Mouse (Mus musculus): ENCODE results near the gene Asgr2. TPM values are rescaled to one million over a fixed set of nuclear protein-coding genes. Genes with fewer than 3 reads are reported as not detected.
"Not testable (repeated sequence)": the region's sequence is repeated elsewhere in the genome, so short reads cannot be mapped to it uniquely, and the experiment has no call there.

Gene Asgr2
- total RNA-seq, 2 experiments from 2014 or later, result not detected

GRCm38 (mm10) chr11:70080803-70081590 is 11.4 kb upstream of the Asgr2 start:
- DNase-seq, result no peak
- intact Hi-C loops (cut with DNase I), result no loop called here

GRCm38 (mm10) chr11:70084563-70084962 is 7.9 kb upstream of the Asgr2 start:
- no peak for DNase-seq
- intact Hi-C loops (cut with DNase I), result no loop called here

- no peak for DNase-seq
- intact Hi-C loops (cut with DNase I), result no loop called here
Observed at GRCm38 (mm10) chr11:70097396-70097795, 5.0 kb downstream of the Asgr2 start.

GRCm38 (mm10) chr11:70099102-70099501 is 6.7 kb downstream of the Asgr2 start:
- intact Hi-C loops (cut with DNase I), result no loop called here
- no peak for DNase-seq

GRCm38 (mm10) chr11:70099809-70100208 is 7.4 kb downstream of the Asgr2 start:
- intact Hi-C loops (cut with DNase I), result no loop called here
- DNase-seq, result no peak

- no peak for DNase-seq
- intact Hi-C loops (cut with DNase I), result no loop called here
Observed at GRCm38 (mm10) chr11:70103701-70104315, 11.4 kb downstream of the Asgr2 start.

GRCm38 (mm10) chr11:70107085-70107484 is 14.6 kb downstream of the Asgr2 start:
- intact Hi-C loops (cut with DNase I), result no loop called here
- DNase-seq, result no peak

- intact Hi-C loops (cut with DNase I), result no loop called here
- DNase-seq, result peak; percentile 25
Observed at GRCm38 (mm10) chr11:70110146-70110545, 17.7 kb downstream of the Asgr2 start.

- intact Hi-C loops (cut with DNase I), result no loop called here
- DNase-seq, result no peak
Observed at GRCm38 (mm10) chr11:70114562-70114961, 22.1 kb downstream of the Asgr2 start.

- intact Hi-C loops (cut with DNase I), result no loop called here
- no peak for DNase-seq
Observed at GRCm38 (mm10) chr11:70115901-70116300, 23.5 kb downstream of the Asgr2 start.

- intact Hi-C loops (cut with DNase I), result no loop called here
- no peak for DNase-seq
Observed at GRCm38 (mm10) chr11:70129926-70130379, 37.5 kb downstream of the Asgr2 start, which contains the start of gene Mgl2. TSS of gene Mgl2 (plus strand) at chr11:70130329.

- intact Hi-C loops (cut with DNase I); DNase-seq: not testable (repeated sequence)
Observed at GRCm38 (mm10) chr11:70135001-70135400, 42.6 kb downstream of the Asgr2 start.

- intact Hi-C loops (cut with DNase I), result not testable (repeated sequence)
Observed at GRCm38 (mm10) chr11:70135925-70136324, 43.5 kb downstream of the Asgr2 start.

GRCm38 (mm10) chr11:70139171-70139570 is 46.7 kb downstream of the Asgr2 start:
- intact Hi-C loops (cut with DNase I), result no loop called here
- DNase-seq, result no peak

More at GRCm38 (mm10) chr11:70135925-70136324, 43.5 kb downstream of the Asgr2 start:
- not testable (repeated sequence) for DNase-seq

GRCm38 (mm10) chr11:70151072-70151471 is 58.6 kb downstream of the Asgr2 start:
- DNase-seq, result no peak
- intact Hi-C loops (cut with DNase I), result no loop called here

Other genes with a start within 250 kb of the Asgr2 start
- gene Plscr3, start 246.3 kb upstream of the Asgr2 start, total RNA-seq (2021), result 10 to 100 TPM; 46.2 to 52.1 TPM
- gene Tnk1, start 233.9 kb upstream of the Asgr2 start, total RNA-seq (2021), result not detected
- gene Tmem95, start 214.6 kb upstream of the Asgr2 start, total RNA-seq (2021), result not detected
- gene Kctd11, start 211.2 kb upstream of the Asgr2 start, total RNA-seq (2021), result 1 to 10 TPM in 1 of 2 experiments, under 1 TPM in 1; 0.38 to 1.0 TPM
- gene Acap1, start 197.1 kb upstream of the Asgr2 start, total RNA-seq (2021), result under 1 TPM; 0.50 to 0.72 TPM
- gene 2810408A11Rik, start 191.7 kb upstream of the Asgr2 start, total RNA-seq (2021), result 10 to 100 TPM in 1 of 2 experiments, 1 to 10 TPM in 1; 8.3 to 10.7 TPM
- gene Neurl4, start 191.6 kb upstream of the Asgr2 start, total RNA-seq (2021), result 100 to 1,000 TPM; 157 to 165 TPM
- gene Gps2, start 178.8 kb upstream of the Asgr2 start, total RNA-seq (2021), result 10 to 100 TPM; 37.8 to 38.3 TPM
- 100 to 1,000 TPM; 539 to 555 TPM for gene Eif5a, start 170.7 kb upstream of the Asgr2 start, total RNA-seq (2021)
- 10 to 100 TPM; 16.1 to 23.5 TPM for gene Ybx2, start 156.8 kb upstream of the Asgr2 start, total RNA-seq (2021)
- 1 to 10 TPM; 1.7 to 3.2 TPM for gene Slc2a4, start 144.5 kb upstream of the Asgr2 start, total RNA-seq (2021)
- gene Cldn7, start 127.9 kb upstream of the Asgr2 start, total RNA-seq (2021), result not detected
- gene Ctdnep1, start 111.5 kb upstream of the Asgr2 start, total RNA-seq (2021), result 100 to 1,000 TPM in 1 of 2 experiments, 10 to 100 TPM in 1; 89.3 to 102 TPM
- gene Elp5, start 110.1 kb upstream of the Asgr2 start, total RNA-seq (2021), result 100 to 1,000 TPM; 112 to 116 TPM
- gene Gabarap, start 101.5 kb upstream of the Asgr2 start, total RNA-seq (2021), result 100 to 1,000 TPM; 303 to 307 TPM
- 10 to 100 TPM; 46.2 to 48.7 TPM for gene Phf23, start 96.9 kb upstream of the Asgr2 start, total RNA-seq (2021)
- 10 to 100 TPM; 38.8 to 40.1 TPM for gene Dvl2, start 92.0 kb upstream of the Asgr2 start, total RNA-seq (2021)
- 10 to 100 TPM; 44.8 to 45.0 TPM for gene Acadvl, start 77.2 kb upstream of the Asgr2 start, total RNA-seq (2021)
- gene Dlg4, start 75.7 kb upstream of the Asgr2 start, total RNA-seq (2021), result 100 to 1,000 TPM; 496 to 497 TPM
- gene Asgr1, start 38.6 kb upstream of the Asgr2 start, total RNA-seq (2021), result 1 to 10 TPM; 3.7 to 3.9 TPM
- under 1 TPM; 0.30 to 0.95 TPM for gene Mgl2, start 37.7 kb downstream of the Asgr2 start, total RNA-seq (2021)
- 1 to 10 TPM; 1.3 to 2.9 TPM for gene Clec10a, start 63.6 kb downstream of the Asgr2 start, total RNA-seq (2021)
- gene Slc16a11, start 120.1 kb downstream of the Asgr2 start, total RNA-seq (2021), result 10 to 100 TPM; 16.8 to 26.8 TPM
- 10 to 100 TPM; 14.8 to 15.2 TPM for gene Slc16a13, start 128.4 kb downstream of the Asgr2 start, total RNA-seq (2021)
- gene Bcl6b, start 137.2 kb downstream of the Asgr2 start, total RNA-seq (2021), result 1 to 10 TPM; 9.1 to 9.3 TPM
- 10 to 100 TPM; 64.2 to 73.1 TPM for gene 0610010K14Rik, start 145.3 kb downstream of the Asgr2 start, total RNA-seq (2021)
- gene Gm21988, start 147.2 kb downstream of the Asgr2 start, total RNA-seq (2021), result 1 to 10 TPM; 8.5 to 8.6 TPM
- 100 to 1,000 TPM; 180 to 182 TPM for gene Rnasek, start 147.2 kb downstream of the Asgr2 start, total RNA-seq (2021)
- gene Alox12, start 162.7 kb downstream of the Asgr2 start, total RNA-seq (2021), result under 1 TPM; 0.18 to 0.40 TPM
- under 1 TPM; 0.26 to 0.42 TPM for gene Alox12e, start 230.0 kb downstream of the Asgr2 start, total RNA-seq (2021)